Mouse (Mus musculus): Measurements from ENCODE around the gene Ptprd. TPM values are rescaled to one million over a fixed set of nuclear protein-coding genes. Genes with fewer than 3 reads are reported as not detected.
"Not testable (repeated sequence)": the region's sequence is repeated elsewhere in the genome, so short reads cannot be mapped to it uniquely, and the experiment has no call there.

Gene Ptprd
- polyA plus RNA-seq, 1 experiment from 2014 or later = 14.5 TPM

- no peak overlapping the region for H3K4me3 ChIP-seq (replicated peaks; ENCODE audit: low read depth, low read length)
- no peaks in the 10 kb centered on the region for H3K36me3 ChIP-seq (ENCODE audit: insufficient read depth, low read length)
- H3K27ac ChIP-seq = peak overlapping the region; percentile 20; the same call in 1 of the 2 replicates
- DNase-seq (ENCODE audit: low spot score) (no peak), ATAC-seq (replicated peaks; ENCODE audit: low FRiP score, low read depth) (peak; percentile 76)
- no peak overlapping the region for H3K9ac ChIP-seq (ENCODE audit: low read depth, low read length)
- WGBS = 22% methylated on average over 3 of the region's 3 CpGs
- H3K4me1 ChIP-seq (replicated peaks; ENCODE audit: insufficient read depth, low read length) = peaks cover 4% of the 10 kb centered on the region; the same call in 1 of the 2 replicates
- TF ChIP-seq CTCF (IDR thresholded peaks at IDR 0.05; ENCODE audit: low read depth) = no peak
- H3K4me2 ChIP-seq (ENCODE audit: low read length) = no peak overlapping the region
- no peaks in the 10 kb centered on the region for H3K27me3 ChIP-seq (ENCODE audit: insufficient read depth, low read length)
- no peaks in the 10 kb centered on the region for H3K9me3 ChIP-seq (replicated peaks; ENCODE audit: low read length)
Measured at GRCm38 (mm10) chr4:76429769-76430168, 1782.0 kb downstream of the Ptprd start.

- not testable (repeated sequence) for H3K27ac ChIP-seq; H3K4me2 ChIP-seq (ENCODE audit: low read length); H3K9ac ChIP-seq (ENCODE audit: low read depth, low read length); H3K4me1 ChIP-seq (replicated peaks; ENCODE audit: insufficient read depth, low read length); H3K36me3 ChIP-seq (ENCODE audit: insufficient read depth, low read length); ATAC-seq (replicated peaks; ENCODE audit: low FRiP score, low read depth); H3K4me3 ChIP-seq (replicated peaks; ENCODE audit: low read depth, low read length); DNase-seq (ENCODE audit: low spot score); H3K27me3 ChIP-seq (ENCODE audit: insufficient read depth, low read length); H3K9me3 ChIP-seq (replicated peaks; ENCODE audit: low read length)
- WGBS = 48% methylated on average over 3 of the region's 3 CpGs
Measured at GRCm38 (mm10) chr4:76427036-76427435, 1784.7 kb downstream of the Ptprd start.

GRCm38 (mm10) chr4:76425230-76425575 is 1786.6 kb downstream of the Ptprd start:
- no peak for TF ChIP-seq CTCF (IDR thresholded peaks at IDR 0.05; ENCODE audit: low read depth)
- Histone ChIP-seq H3K9me3 (replicated peaks; ENCODE audit: low read length) (no peaks in the 10 kb centered on the region), H3K27me3 (ENCODE audit: insufficient read depth, low read length) (no peaks in the 10 kb centered on the region), H3K36me3 (ENCODE audit: insufficient read depth, low read length) (no peaks in the 10 kb centered on the region), H3K4me3 (replicated peaks; ENCODE audit: low read depth, low read length) (no peak overlapping the region), H3K9ac (ENCODE audit: low read depth, low read length) (no peak overlapping the region), H3K4me1 (replicated peaks; ENCODE audit: insufficient read depth, low read length) (peaks cover 2% of the 10 kb centered on the region; the same call in 1 of the 2 replicates), H3K4me2 (ENCODE audit: low read length) (no peak overlapping the region), H3K27ac (peak overlapping the region; percentile 13; the same call in 1 of the 2 replicates)
- ATAC-seq (replicated peaks; ENCODE audit: low FRiP score, low read depth) = no peak
- WGBS = 84% methylated on average over 2 of the region's 2 CpGs
- DNase-seq (ENCODE audit: low spot score) = no peak

- peak; percentile 83 for ATAC-seq (replicated peaks; ENCODE audit: low FRiP score, low read depth)
Measured at GRCm38 (mm10) chr4:76424324-76425229, 1787.2 kb downstream of the Ptprd start.

GRCm38 (mm10) chr4:76422113-76422512 is 1789.6 kb downstream of the Ptprd start:
- H3K4me2 ChIP-seq (ENCODE audit: low read length) = no peak overlapping the region
- no peak for DNase-seq (ENCODE audit: low spot score)
- H3K9ac ChIP-seq (ENCODE audit: low read depth, low read length) = no peak overlapping the region
- no peak overlapping the region for H3K4me3 ChIP-seq (replicated peaks; ENCODE audit: low read depth, low read length)
- H3K27ac ChIP-seq = no peak overlapping the region
- no peaks in the 10 kb centered on the region for H3K36me3 ChIP-seq (ENCODE audit: insufficient read depth, low read length)
- no peak for ATAC-seq (replicated peaks; ENCODE audit: low FRiP score, low read depth)
- H3K9me3 ChIP-seq (replicated peaks; ENCODE audit: low read length) = no peaks in the 10 kb centered on the region
- WGBS = 89% methylated on average over 4 of the region's 4 CpGs
- H3K27me3 ChIP-seq (ENCODE audit: insufficient read depth, low read length) = no peaks in the 10 kb centered on the region
- TF ChIP-seq CTCF (IDR thresholded peaks at IDR 0.05; ENCODE audit: low read depth) = no peak
- H3K4me1 ChIP-seq (replicated peaks; ENCODE audit: insufficient read depth, low read length) = no peaks in the 10 kb centered on the region

More at GRCm38 (mm10) chr4:76424324-76425229, 1787.2 kb downstream of the Ptprd start:
- TF ChIP-seq CTCF (IDR thresholded peaks at IDR 0.05; ENCODE audit: low read depth) = no peak
- WGBS = 50% methylated on average over 9 of the region's 9 CpGs
- H3K4me3 ChIP-seq (replicated peaks; ENCODE audit: low read depth, low read length) = no peak overlapping the region
- no peaks in the 10 kb centered on the region for H3K4me1 ChIP-seq (replicated peaks; ENCODE audit: insufficient read depth, low read length)
- H3K4me2 ChIP-seq (ENCODE audit: low read length) = no peak overlapping the region
- no peaks in the 10 kb centered on the region for H3K27me3 ChIP-seq (ENCODE audit: insufficient read depth, low read length)
- no peak overlapping the region for H3K27ac ChIP-seq
- no peaks in the 10 kb centered on the region for H3K9me3 ChIP-seq (replicated peaks; ENCODE audit: low read length)
- H3K9ac ChIP-seq (ENCODE audit: low read depth, low read length) = no peak overlapping the region
- H3K36me3 ChIP-seq (ENCODE audit: insufficient read depth, low read length) = no peaks in the 10 kb centered on the region
- peak; percentile 48 for DNase-seq (ENCODE audit: low spot score)

- WGBS = 89% methylated on average over 2 of the region's 2 CpGs
- Histone ChIP-seq H3K27me3 (ENCODE audit: insufficient read depth, low read length) (no peaks in the 10 kb centered on the region), H3K9me3 (replicated peaks; ENCODE audit: low read length) (no peaks in the 10 kb centered on the region), H3K4me1 (replicated peaks; ENCODE audit: insufficient read depth, low read length) (no peaks in the 10 kb centered on the region), H3K36me3 (ENCODE audit: insufficient read depth, low read length) (no peaks in the 10 kb centered on the region), H3K9ac (ENCODE audit: low read depth, low read length) (no peak overlapping the region), H3K4me3 (replicated peaks; ENCODE audit: low read depth, low read length) (no peak overlapping the region), H3K4me2 (ENCODE audit: low read length) (no peak overlapping the region), H3K27ac (no peak overlapping the region)
- no peak for DNase-seq (ENCODE audit: low spot score)
- no peak for TF ChIP-seq CTCF (IDR thresholded peaks at IDR 0.05; ENCODE audit: low read depth)
- ATAC-seq (replicated peaks; ENCODE audit: low FRiP score, low read depth) = no peak
Measured at GRCm38 (mm10) chr4:76419641-76420040, 1792.1 kb downstream of the Ptprd start.
